In the genomic region with DNA sequence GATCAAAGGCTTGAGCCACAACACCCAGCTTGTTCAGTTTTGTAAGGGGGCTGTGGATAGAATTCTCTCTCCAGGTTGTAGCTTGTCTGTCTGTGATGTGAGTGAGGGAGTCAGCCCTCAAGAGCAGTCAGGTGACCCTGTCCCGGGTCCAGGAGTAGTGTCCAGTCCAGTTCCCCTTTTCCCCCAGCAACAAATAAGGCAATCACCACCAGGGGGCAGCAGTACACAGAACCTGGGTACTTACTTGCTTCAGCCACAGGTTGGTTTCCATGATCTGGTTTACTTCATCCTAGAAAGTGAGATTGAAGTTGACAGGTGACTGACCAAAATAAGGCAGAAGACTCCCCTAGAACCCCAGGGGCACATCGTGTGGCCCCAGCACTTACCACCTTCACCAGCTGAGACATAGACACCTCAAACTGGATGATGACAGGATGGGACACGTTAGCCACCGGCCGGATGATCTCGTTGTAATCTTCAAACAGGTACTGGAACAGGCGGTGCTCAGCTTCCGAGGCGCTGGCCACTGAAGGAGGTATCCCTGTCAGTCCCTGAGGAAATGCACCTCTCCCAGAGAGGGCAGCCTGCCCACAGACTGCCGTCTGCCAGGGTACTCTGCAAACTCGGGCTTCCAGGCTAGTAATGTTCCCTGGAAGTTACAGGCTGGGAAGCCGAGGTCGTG, we compare ENCODE assay signal across 9 mouse cellular contexts. TPM values are rescaled to one million over a fixed set of nuclear protein-coding genes. Genes with fewer than 3 reads are reported as not detected.
DNase-seq lines count a peak whose midpoint lies in the region; ATAC-seq and TF ChIP-seq lines count a peak whose summit lies in the region.
"Had no signal": no experiment of that assay in that cellular context is flagged by ENCODE, and none has a peak within 500 bp of the region (broad histone marks: within the 10 kb centered on the region; RNA-seq: fewer than 3 reads in every experiment).

No protein-coding gene starts in this region.

- no peak overlapping the region for H3K27ac ChIP-seq in kidney, embryonic 15.5 days
- H3K27ac ChIP-seq in hindbrain, postnatal 0 days: no peak overlapping the region
- H3K27ac ChIP-seq: embryonic facial prominence, embryonic 13.5 days had no signal

- no peak overlapping the region for H3K9ac ChIP-seq in kidney, embryonic 15.5 days
- H3K9ac ChIP-seq in hindbrain, postnatal 0 days (replicated peaks; ENCODE audit: low read length): no peak overlapping the region
- H3K9ac ChIP-seq: embryonic facial prominence, embryonic 13.5 days had no signal

- no peak overlapping the region for H3K4me2 ChIP-seq in kidney, embryonic 15.5 days
- peak overlapping the region; percentile 25; the same call in 1 of the 2 replicates for H3K4me2 ChIP-seq in hindbrain, postnatal 0 days (ENCODE audit: low read depth, low read length)
- H3K4me2 ChIP-seq: embryonic facial prominence, embryonic 13.5 days had no signal

- no peak overlapping the region for H3K4me3 ChIP-seq in kidney, embryonic 15.5 days (replicated peaks)
- H3K4me3 ChIP-seq in hindbrain, postnatal 0 days (ENCODE audit: low read length): no peak overlapping the region
- H3K4me3 ChIP-seq: embryonic facial prominence, embryonic 13.5 days had no signal

- peak; percentile 82 for DNase-seq in kidney, adult 18-20 months
- peak; percentile 41 for DNase-seq in c-Kit-positive CD71-positive TER-119-negative erythroid progenitor cells, embryonic 14.5 days (ENCODE audit: low read depth)
- peak; percentile 86 for DNase-seq in hindbrain, postnatal 0 days (ENCODE audit: low spot score)
- peak; percentile 45 to 60 for DNase-seq in left cerebral cortex, postnatal 36 days (ENCODE audit: low spot score in 2 of 2)
- peak; percentile 28 to 78 for DNase-seq in thymus, postnatal 10 days (ENCODE audit: low spot score in 2 of 2)

- ATAC-seq in kidney, embryonic 15.5 days (replicated peaks; ENCODE audit: low FRiP score): no peak
- peak; percentile 64; the same call in 1 of the 2 replicates for ATAC-seq in frontal cortex, adult (ENCODE audit: low TSS enrichment)
- ATAC-seq in hindbrain, postnatal 0 days: peak; percentile 37; the same call in 1 of the 2 replicates
- peak; percentile 48; the same call in 1 of the 2 replicates for ATAC-seq in neutrophil, adult 5-6 weeks (ENCODE audit: extremely low read depth, insufficient number of reproducible peaks, low FRiP score, poor library complexity, severe bottlenecking)

- no peaks in the 10 kb centered on the region for H3K36me3 ChIP-seq in kidney, embryonic 15.5 days
- no peaks in the 10 kb centered on the region for H3K36me3 ChIP-seq in hindbrain, postnatal 0 days (ENCODE audit: insufficient read depth, low read length)
- H3K36me3 ChIP-seq: embryonic facial prominence, embryonic 13.5 days had no signal

- TF ChIP-seq CTCF in hindbrain, postnatal 0 days (IDR thresholded peaks at IDR 0.05; ENCODE audit: low read depth): peak; percentile 92

- H3K4me1 ChIP-seq in kidney, embryonic 15.5 days: peaks cover 12% of the 10 kb centered on the region
- H3K4me1 ChIP-seq in hindbrain, postnatal 0 days (ENCODE audit: insufficient read depth, low read length): no peaks in the 10 kb centered on the region

- 43% methylated on average over 13 of the region's 13 CpGs for WGBS in kidney, embryonic 15.5 days
- WGBS in hindbrain, postnatal 0 days: 45% methylated on average over 13 of the region's 13 CpGs

- peaks cover 48% of the 10 kb centered on the region for H3K27me3 ChIP-seq in kidney, embryonic 15.5 days
- H3K27me3 ChIP-seq in hindbrain, postnatal 0 days (ENCODE audit: insufficient read depth, low read length): 0 out of 2 replicates have a peak, but pooled peaks cover 8% of the 10 kb centered on the region

- intact Hi-C loops in left cerebral cortex, postnatal 36 days (cut with DNase I): loop anchor here (1.0 to 5.0 kb wide), 2 partner anchors 86 to 288 kb away; no protein-coding TSS in a partner anchor

- H3K9me3 ChIP-seq in kidney, embryonic 15.5 days (replicated peaks): no peaks in the 10 kb centered on the region
- no peaks in the 10 kb centered on the region for H3K9me3 ChIP-seq in hindbrain, postnatal 0 days (ENCODE audit: low read length)
- H3K9me3 ChIP-seq: embryonic facial prominence, embryonic 13.5 days had no signal

RNA-seq across cellular contexts. Expression of gene Chrna3, which starts 2.3 kb away (rescaled TPM):
- 1.0 and 1.6 TPM in 2 replicates for polyA plus RNA-seq in kidney, embryonic 15.5 days (2015; fragmentation: Nextera tagmentation; extraction: Ambion mirVana)
- 5.6 and 7.5 TPM in 2 replicates for total RNA-seq in hindbrain, postnatal 0 days (2014; rRNA removed)
- 14.6 and 15.8 TPM in 2 replicates for polyA plus RNA-seq in hindbrain, postnatal 0 days (2015; fragmentation: Nextera tagmentation; extraction: Ambion mirVana)
- under 1 TPM; 0.77 to 0.91 TPM for total RNA-seq in left cerebral cortex, postnatal 36 days (2021)
- not detected in 2 replicates for total RNA-seq in neutrophil, adult 5-6 weeks (2017)

RNA-seq across cellular contexts. Expression of gene Chrnb4, which starts 24.5 kb away (rescaled TPM):
- 2.2 and 2.8 TPM in 2 replicates for polyA plus RNA-seq in kidney, embryonic 15.5 days (2015; fragmentation: Nextera tagmentation; extraction: Ambion mirVana)
- total RNA-seq in hindbrain, postnatal 0 days (2014; rRNA removed): 2.6 and 3.1 TPM in 2 replicates
- 2.2 and 2.4 TPM in 2 replicates for polyA plus RNA-seq in hindbrain, postnatal 0 days (2015; fragmentation: Nextera tagmentation; extraction: Ambion mirVana)
- under 1 TPM; 0.11 to 0.20 TPM for total RNA-seq in left cerebral cortex, postnatal 36 days (2021)
- total RNA-seq in neutrophil, adult 5-6 weeks (2017): not detected in 2 replicates

RNA-seq across cellular contexts. Expression of gene Chrna5, which starts 43.4 kb away (rescaled TPM):
- 1.0 and 1.1 TPM in 2 replicates for polyA plus RNA-seq in kidney, embryonic 15.5 days (2015; fragmentation: Nextera tagmentation; extraction: Ambion mirVana)
- 3.6 and 4.8 TPM in 2 replicates for total RNA-seq in hindbrain, postnatal 0 days (2014; rRNA removed)
- polyA plus RNA-seq in hindbrain, postnatal 0 days (2015; fragmentation: Nextera tagmentation; extraction: Ambion mirVana): 2.4 and 2.8 TPM in 2 replicates
- total RNA-seq in left cerebral cortex, postnatal 36 days (2021): 1 to 10 TPM; 4.8 to 5.1 TPM
- total RNA-seq in neutrophil, adult 5-6 weeks (2017): not detected in 2 replicates
